9 mouse cellular contexts compared by ENCODE assay signal in the genomic region with DNA sequence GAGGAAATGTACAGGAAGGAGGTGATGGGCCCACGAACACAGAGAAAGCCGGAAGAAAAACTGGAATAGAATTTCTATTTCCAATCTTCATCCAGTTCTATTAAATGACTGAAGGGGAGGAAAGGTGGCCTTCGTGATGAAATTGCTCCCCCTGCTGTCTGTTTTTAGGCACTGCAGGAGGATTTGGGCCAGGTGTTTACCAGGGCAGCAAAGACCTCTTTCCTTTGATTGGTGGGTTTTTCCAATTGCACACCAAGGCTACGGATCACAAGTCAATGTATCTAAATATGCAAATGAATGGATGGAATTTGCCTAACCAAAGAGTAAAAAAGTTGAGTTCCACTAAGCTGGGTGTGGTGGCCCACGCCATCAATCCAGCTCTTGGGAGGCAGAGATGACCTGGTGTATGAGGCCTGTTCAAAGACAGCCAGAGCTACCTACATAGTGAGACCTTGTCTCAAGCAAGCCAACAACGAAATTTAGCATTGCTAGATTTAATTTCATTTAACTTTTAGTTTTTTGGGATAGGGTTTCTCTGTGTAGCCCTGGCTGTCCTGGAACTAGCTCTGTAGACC. TPM values are rescaled to one million over a fixed set of nuclear protein-coding genes. Genes with fewer than 3 reads are reported as not detected.
DNase-seq lines count a peak whose midpoint lies in the region; ATAC-seq and TF ChIP-seq lines count a peak whose summit lies in the region.
"Had no signal": no experiment of that assay in that cellular context is flagged by ENCODE, and none has a peak within 500 bp of the region (broad histone marks: within the 10 kb centered on the region; RNA-seq: fewer than 3 reads in every experiment).

No protein-coding gene starts in this region.

- no peak overlapping the region for H3K9ac ChIP-seq in forebrain, embryonic 16.5 days (replicated peaks; ENCODE audit: low read depth, low read length)
- no peak overlapping the region for H3K9ac ChIP-seq in liver, postnatal 0 days (replicated peaks)

- H3K4me2 ChIP-seq in forebrain, embryonic 16.5 days (ENCODE audit: low read length): no peak overlapping the region
- no peak overlapping the region for H3K4me2 ChIP-seq in liver, postnatal 0 days (ENCODE audit: low read depth, low read length)

- no peaks in the 10 kb centered on the region for H3K36me3 ChIP-seq in forebrain, embryonic 16.5 days (ENCODE audit: control insufficient read depth, insufficient read depth)
- no peaks in the 10 kb centered on the region for H3K36me3 ChIP-seq in liver, postnatal 0 days (replicated peaks; ENCODE audit: insufficient read depth, low read length)

- H3K27me3 ChIP-seq in forebrain, embryonic 16.5 days (replicated peaks; ENCODE audit: control insufficient read depth, insufficient read depth, low read length): no peaks in the 10 kb centered on the region
- H3K27me3 ChIP-seq in liver, postnatal 0 days (ENCODE audit: insufficient read depth, low read length): 0 out of 2 replicates have a peak, but pooled peaks cover 9% of the 10 kb centered on the region

- no peak for TF ChIP-seq EP300 in liver, postnatal 0 days (IDR thresholded peaks at IDR 0.05; ENCODE audit: low read depth)

- WGBS in forebrain, embryonic 16.5 days: 23% methylated on average over 6 of the region's 6 CpGs
- 17% methylated on average over 6 of the region's 6 CpGs for WGBS in liver, postnatal 0 days (ENCODE audit: insufficient replicate concordance)

- peak; percentile 64; the same call in 1 of the 2 replicates for ATAC-seq in cerebellum, adult (ENCODE audit: insufficient number of reproducible peaks, low FRiP score, low TSS enrichment)
- 0 out of 2 replicates have a peak, but pooled peaks have one; percentile 18 for ATAC-seq in forebrain, embryonic 16.5 days
- no peak for ATAC-seq in liver, postnatal 0 days

- H3K9me3 ChIP-seq in forebrain, embryonic 16.5 days (ENCODE audit: control insufficient read depth, low read length): no peaks in the 10 kb centered on the region
- H3K9me3 ChIP-seq in liver, postnatal 0 days (ENCODE audit: low read length): no peaks in the 10 kb centered on the region

- peak; percentile 93 for TF ChIP-seq CTCF in liver, postnatal 0 days (IDR thresholded peaks at IDR 0.05; ENCODE audit: low read depth)

- DNase-seq in A20 (ENCODE audit: low read depth, low spot score): peak; percentile 61
- DNase-seq in ES-CJ7 (ENCODE audit: low read depth, low spot score): peak; percentile 97
- DNase-seq in kidney, postnatal 10 days: peak; percentile 80
- DNase-seq in liver, postnatal 0 days: peak; percentile 64
- DNase-seq in retina, postnatal 1 day: peak; percentile 73
- DNase-seq in urinary bladder, postnatal 25 days (ENCODE audit: low spot score): peak; percentile 55

- no peak overlapping the region for H3K27ac ChIP-seq in forebrain, embryonic 16.5 days (ENCODE audit: low read length)
- H3K27ac ChIP-seq in liver, postnatal 0 days (ENCODE audit: low read depth): no peak overlapping the region

- H3K4me3 ChIP-seq in forebrain, embryonic 16.5 days (replicated peaks; ENCODE audit: low read length): no peak overlapping the region
- no peak overlapping the region for H3K4me3 ChIP-seq in liver, postnatal 0 days (ENCODE audit: low read depth, low read length)

- H3K4me1 ChIP-seq in forebrain, embryonic 16.5 days (replicated peaks; ENCODE audit: control insufficient read depth, insufficient read depth, low read length): no peaks in the 10 kb centered on the region
- no peaks in the 10 kb centered on the region for H3K4me1 ChIP-seq in liver, postnatal 0 days (ENCODE audit: insufficient read depth)

RNA-seq across cellular contexts. Expression of a gene that starts 8.1 kb away (rescaled TPM):
- polyA plus RNA-seq in forebrain, embryonic 16.5 days (2015; fragmentation: Nextera tagmentation; extraction: Ambion mirVana): 0.86 TPM in 1 of 2 replicates, not detected in the other
- polyA plus RNA-seq in liver, postnatal 0 days (2015; fragmentation: Nextera tagmentation; extraction: Ambion mirVana): not detected in 2 replicates
- polyA plus RNA-seq: heart, embryonic 16.5 days had no signal

RNA-seq across cellular contexts. Expression of a gene that starts 46.4 kb away (rescaled TPM):
- polyA plus RNA-seq in forebrain, embryonic 16.5 days (2015; fragmentation: Nextera tagmentation; extraction: Ambion mirVana): 2.5 and 3.3 TPM in 2 replicates
- polyA plus RNA-seq in liver, postnatal 0 days (2015; fragmentation: Nextera tagmentation; extraction: Ambion mirVana): not detected in 2 replicates
- polyA plus RNA-seq: heart, embryonic 16.5 days had no signal

RNA-seq across cellular contexts. Expression of a gene that starts 46.4 kb away (rescaled TPM):
- 14.9 and 18.4 TPM in 2 replicates for polyA plus RNA-seq in forebrain, embryonic 16.5 days (2015; fragmentation: Nextera tagmentation; extraction: Ambion mirVana)
- polyA plus RNA-seq in liver, postnatal 0 days (2015; fragmentation: Nextera tagmentation; extraction: Ambion mirVana): not detected in 2 replicates
- polyA plus RNA-seq: heart, embryonic 16.5 days had no signal

Comparison
In these comparisons a context has a peak if more than half of its experiments do, and no peak if none do; other contexts are left out.
1. RNA of a gene that starts 46.4 kb away (polyA plus RNA-seq): 14.9 to 18.4 TPM in forebrain, embryonic 16.5 days; not detected in liver, postnatal 0 days; every median in the first group is over 10 times any median in the second.
2. Peak in every context shown above with its lines, with median percentiles within 50 percentile points of each other: DNase-seq.